Mouse (Mus musculus) macrophage (primary cell): Measurements from ENCODE around the gene Nmt2. TPM values are rescaled to one million over a fixed set of nuclear protein-coding genes. Genes with fewer than 3 reads are reported as not detected.

Experiments used
- H3K27ac ChIP-seq: fragments of 350-480 bp; formaldehyde crosslinking; 2 replicates; pipeline ENCODE4 v1.9.0; 2021
- H3K36me3 ChIP-seq: fragments of 350-480 bp; formaldehyde crosslinking; 2 replicates; pipeline ENCODE4 v1.9.0; 2021; ENCODE audit errors: inconsistent target
- H3K4me3 ChIP-seq: fragments of 350-480 bp; formaldehyde crosslinking; 2 replicates; pipeline ENCODE4 v1.9.0; 2021; ENCODE audit errors: inconsistent target
- H3K79me2 ChIP-seq: fragments of 350-480 bp; formaldehyde crosslinking; 2 replicates; pipeline ENCODE4 v1.9.0; 2021; ENCODE audit errors: inconsistent target
- WGBS: methylation state at CpG from one replicate; pipeline ENCODE4 v1.1.7; 2026; ENCODE audit warnings: inconsistent platforms; ENCODE audit not compliant: missing documents; 5-methylcytosine and 5-hydroxymethylcytosine counted together
- polyA plus RNA-seq: library from polyadenylated mRNA; stranded (reverse); fragments of 250-400 nt; gene quantifications from 3 replicates; pipeline ENCODE4 v1.2.4, GENCODE M21; 2018; ENCODE audit warnings: inconsistent platforms

The Nmt2 gene
- polyA plus RNA-seq, 1 experiment from 2014 or later: 13.5 TPM

DNA sequence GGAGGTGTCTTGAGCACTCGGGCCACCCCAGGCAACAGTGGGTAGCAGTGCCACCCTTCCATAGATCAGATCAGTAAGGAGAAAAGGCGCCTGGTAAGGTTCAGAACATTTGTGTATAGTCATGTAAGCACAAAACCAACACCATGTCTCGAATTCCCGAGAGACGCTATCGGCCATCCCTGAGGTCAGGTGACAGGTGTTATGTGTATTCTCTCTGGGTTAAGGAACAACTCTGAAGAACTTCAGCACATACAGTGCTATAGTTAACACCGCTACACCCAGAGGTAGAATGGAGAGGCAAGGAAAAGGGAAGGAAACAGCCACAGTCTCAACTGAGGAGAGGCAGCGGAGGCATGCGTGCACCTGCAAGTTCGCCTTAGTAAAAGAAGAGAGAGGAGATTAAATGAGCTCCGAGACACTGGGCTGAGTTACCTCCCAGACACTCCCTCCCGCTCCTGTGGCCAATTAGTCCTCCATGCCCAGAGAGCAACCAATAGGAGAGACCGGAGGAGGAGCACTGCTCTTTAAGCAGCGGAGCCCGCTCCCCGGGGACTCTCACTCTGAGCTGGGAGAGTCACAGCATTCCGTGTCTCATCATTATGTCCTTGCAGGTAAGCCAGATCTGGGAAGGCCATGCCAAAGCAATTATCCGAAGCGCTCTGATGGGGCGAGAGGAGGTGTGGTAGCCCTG is 51.7 kb downstream of the Nmt2 start, which contains the start of gene Acbd7:
Acbd7 (plus strand) TSS at position 558 of the 691 bp plus-strand sequence.
- 3% methylated on average over 20 of the region's 20 CpGs for WGBS
- Histone ChIP-seq H3K27ac (no peak within 1 kb of the TSS), H3K4me3 (peak within 1 kb of the TSS; percentile 14; the same call in 1 of the 2 replicates), H3K79me2 (peaks cover 12% of the 10 kb centered on the region; the same call in 1 of the 2 replicates), H3K36me3 (no peaks in the 10 kb centered on the region)

DNA sequence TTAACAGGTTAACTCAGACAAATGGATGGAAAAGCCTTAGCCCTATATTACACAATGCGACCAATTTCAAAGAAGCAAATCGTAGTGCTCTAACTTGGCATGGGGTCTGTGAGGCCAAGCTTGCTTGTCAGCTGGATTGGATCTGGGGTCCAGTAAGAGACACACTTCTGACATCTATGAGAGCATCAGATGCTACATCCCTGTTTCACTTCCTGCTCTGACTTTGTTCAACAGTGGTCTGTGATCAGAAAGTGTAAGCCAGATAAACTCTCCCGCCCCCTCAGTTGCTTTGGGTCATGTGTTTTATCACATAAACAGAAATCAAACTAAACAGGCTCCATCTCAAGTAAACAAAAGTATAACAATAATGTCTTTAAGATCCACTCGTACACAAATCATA is 64.4 kb downstream of the Nmt2 start:
- 82% methylated on average over 4 of the region's 4 CpGs for WGBS
- Histone ChIP-seq H3K4me3 (no peak overlapping the region), H3K36me3 (no peaks in the 10 kb centered on the region), H3K79me2 (no peaks in the 10 kb centered on the region), H3K27ac (no peak overlapping the region)

DNA sequence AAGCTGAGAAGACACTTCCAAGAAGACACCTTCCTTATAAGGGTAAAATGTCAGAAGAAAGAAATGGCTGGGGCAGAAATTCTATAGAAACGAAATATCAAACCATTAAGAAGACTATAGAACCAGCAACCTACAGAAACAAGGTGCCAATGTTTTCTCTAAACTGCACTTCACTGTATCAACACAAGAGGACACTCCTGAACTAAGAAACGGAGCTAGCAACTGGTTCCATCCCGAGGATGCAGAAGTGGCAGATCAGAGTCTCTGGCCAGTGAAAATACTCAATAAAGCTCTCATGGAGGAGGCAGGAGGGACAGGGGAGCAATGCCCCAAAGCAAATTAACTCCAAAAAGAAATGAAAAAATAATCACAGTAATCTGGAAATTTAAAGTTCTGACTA is 64.9 kb downstream of the Nmt2 start:
- WGBS: 10% methylated on average over 3 of the region's 3 CpGs
- H3K4me3 ChIP-seq: no peak overlapping the region
- no peaks in the 10 kb centered on the region for H3K36me3 ChIP-seq
- H3K27ac ChIP-seq: no peak overlapping the region
- H3K79me2 ChIP-seq: no peaks in the 10 kb centered on the region

DNA sequence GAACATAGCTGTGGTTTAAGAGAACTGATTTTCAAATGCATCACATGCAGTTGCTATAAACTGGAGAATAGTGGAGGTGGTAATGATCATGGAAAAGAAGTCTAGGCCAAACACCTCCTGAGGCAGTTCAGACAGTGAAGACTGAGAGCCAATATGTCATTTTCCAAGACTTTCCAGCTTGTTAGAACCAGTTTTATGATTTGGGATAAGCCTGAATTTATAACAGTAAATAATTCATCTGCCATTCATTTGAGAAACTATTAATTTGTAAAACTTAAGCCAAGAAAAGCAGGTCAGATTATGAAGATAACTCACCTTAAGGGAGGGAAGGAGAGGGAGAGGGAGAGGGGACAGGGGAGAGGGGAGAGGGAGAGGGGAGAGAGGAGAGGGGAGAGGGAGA is 69.1 kb downstream of the Nmt2 start:
- Histone ChIP-seq H3K27ac (no peak overlapping the region), H3K79me2 (no peaks in the 10 kb centered on the region), H3K4me3 (no peak overlapping the region), H3K36me3 (no peaks in the 10 kb centered on the region)

DNA sequence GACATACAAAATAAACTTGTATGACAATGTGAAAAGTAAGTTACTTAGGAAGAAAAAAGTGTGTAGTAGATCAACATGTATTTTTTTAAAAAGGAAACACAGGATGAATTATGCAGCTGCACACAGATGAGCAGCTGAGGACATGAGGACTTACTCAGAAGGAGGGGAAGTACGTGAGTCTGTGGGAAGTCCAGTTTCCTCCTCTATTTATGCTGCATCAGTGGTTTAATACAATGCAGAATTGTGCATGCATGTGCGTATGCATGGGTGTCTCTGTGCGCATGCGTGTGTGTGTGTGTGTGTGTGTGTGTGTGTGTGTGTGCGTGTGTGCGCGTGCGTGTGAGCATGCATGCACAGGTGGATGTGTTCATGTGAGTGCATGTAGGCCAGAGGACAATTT is 71.8 kb downstream of the Nmt2 start:
- WGBS: 68% methylated on average over 8 of the region's 8 CpGs
- no peaks in the 10 kb centered on the region for H3K79me2 ChIP-seq

DNA sequence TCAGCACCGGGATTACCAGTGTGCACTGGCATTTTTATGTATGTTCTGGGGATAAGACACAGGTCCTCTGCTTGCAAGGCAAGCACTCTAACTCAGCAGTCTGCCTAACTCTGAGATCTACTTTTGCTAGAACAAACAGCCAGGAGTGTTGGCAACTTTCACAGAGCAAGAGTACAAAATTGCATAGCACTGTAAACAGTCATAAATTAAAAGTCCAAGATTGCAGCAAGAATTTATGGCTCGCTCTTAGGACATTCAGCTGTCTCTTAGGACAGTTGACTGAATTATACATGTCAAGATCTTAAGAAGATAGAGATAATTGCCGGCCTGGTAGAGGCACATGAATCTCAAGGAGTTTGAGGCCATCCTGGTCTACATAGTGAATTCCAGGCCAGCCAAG is 72.3 kb downstream of the Nmt2 start:
- no peak overlapping the region for H3K4me3 ChIP-seq
- peak overlapping the region; percentile 27; the same call in 1 of the 2 replicates for H3K27ac ChIP-seq
- WGBS: 87% methylated on average over 3 of the region's 3 CpGs
- H3K79me2 ChIP-seq: no peaks in the 10 kb centered on the region
- H3K36me3 ChIP-seq: no peaks in the 10 kb centered on the region

More for the DNA sequence above, 71.8 kb downstream of the Nmt2 start:
- Histone ChIP-seq H3K27ac (peak overlapping the region; percentile 27; the same call in 1 of the 2 replicates), H3K36me3 (no peaks in the 10 kb centered on the region), H3K4me3 (no peak overlapping the region)

DNA sequence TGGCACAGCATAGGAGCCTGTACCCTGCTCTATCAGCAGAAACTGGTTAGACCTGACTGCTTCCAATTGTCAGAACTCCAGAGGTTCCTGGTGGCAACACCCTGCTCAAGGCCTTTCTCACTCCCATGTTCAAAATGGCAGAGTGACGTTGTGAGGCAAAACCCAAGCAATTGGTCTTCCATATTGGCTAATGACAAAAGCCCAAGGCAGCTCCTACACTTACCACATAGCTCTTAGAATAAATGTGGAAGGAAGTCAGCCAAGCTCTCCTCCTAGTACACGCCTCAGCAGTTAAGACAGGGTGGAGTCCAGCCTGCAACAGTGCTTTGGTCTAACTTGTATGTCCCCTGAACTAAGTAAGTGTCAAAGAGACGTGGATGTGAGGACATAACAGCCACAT is 73.9 kb downstream of the Nmt2 start:
- 73% methylated on average over 3 of the region's 3 CpGs for WGBS
- H3K79me2 ChIP-seq: no peaks in the 10 kb centered on the region
- H3K4me3 ChIP-seq: no peak overlapping the region
- H3K36me3 ChIP-seq: no peaks in the 10 kb centered on the region
- H3K27ac ChIP-seq: no peak overlapping the region

DNA sequence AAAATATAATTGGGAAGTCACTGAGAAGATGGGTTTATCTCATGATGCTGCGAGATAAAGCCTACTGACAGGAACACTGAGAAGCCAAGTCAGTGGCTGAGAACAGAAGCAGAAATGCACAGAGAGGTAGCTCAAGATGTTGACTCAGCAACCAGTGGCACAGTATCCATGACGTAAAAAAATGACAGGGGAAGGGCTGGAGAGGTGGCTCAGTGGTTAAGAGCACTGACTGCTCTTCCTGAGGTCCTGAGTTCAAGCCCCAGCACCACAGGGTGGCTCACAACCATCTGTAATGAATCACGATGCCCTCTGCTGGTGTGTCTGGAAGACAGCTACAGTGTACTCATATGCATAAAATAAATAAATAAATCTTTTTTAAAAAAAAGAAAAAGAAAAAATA is 77.1 kb downstream of the Nmt2 start:
- WGBS: 83% methylated on average over 3 of the region's 3 CpGs

DNA sequence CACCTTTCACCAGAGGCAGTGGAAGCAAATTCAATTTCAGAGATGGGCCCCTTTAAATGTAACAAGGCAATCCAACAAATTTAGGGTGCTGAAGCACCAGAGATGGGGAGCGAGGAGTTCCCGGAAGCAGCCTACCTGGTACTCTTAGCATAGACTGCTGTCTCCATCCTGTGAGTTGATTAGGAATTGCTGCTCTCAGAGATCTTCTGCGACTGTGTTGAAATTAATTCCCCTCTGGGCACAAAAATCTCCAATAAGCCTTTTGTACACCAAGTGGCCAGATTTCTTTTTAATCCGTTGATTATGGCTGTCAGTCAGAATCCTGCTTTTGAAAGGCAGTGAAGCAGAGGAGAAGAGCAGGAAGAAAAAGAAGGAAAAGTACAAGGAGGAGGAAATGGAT is 81.1 kb downstream of the Nmt2 start:
- Histone ChIP-seq H3K27ac (no peak overlapping the region), H3K4me3 (no peak overlapping the region), H3K36me3 (no peaks in the 10 kb centered on the region), H3K79me2 (no peaks in the 10 kb centered on the region)
- 85% methylated on average over 4 of the region's 4 CpGs for WGBS

More for the DNA sequence above, 77.1 kb downstream of the Nmt2 start:
- Histone ChIP-seq H3K27ac (no peak overlapping the region), H3K79me2 (no peaks in the 10 kb centered on the region), H3K4me3 (no peak overlapping the region), H3K36me3 (no peaks in the 10 kb centered on the region)

Other genes starting within 250 kb of the Nmt2 start
- 0.57 to 0.85 TPM (median 0.75 TPM) in 3 replicates for gene Fam171a1, start 170.0 kb upstream of the Nmt2 start, polyA plus RNA-seq
- 6.6 to 12.1 TPM (median 10.8 TPM) in 3 replicates for gene Rpp38, start 48.4 kb downstream of the Nmt2 start, polyA plus RNA-seq
- not detected in 3 replicates for gene Acbd7, start 52.0 kb downstream of the Nmt2 start, polyA plus RNA-seq
- gene Olah, start 113.0 kb downstream of the Nmt2 start, polyA plus RNA-seq: not detected in 3 replicates
- 1.7 to 2.3 TPM in 2 of 3 replicates, not detected in the other for gene Meig1, start 138.4 kb downstream of the Nmt2 start, polyA plus RNA-seq
- 17.9 to 52.7 TPM (median 38.0 TPM) in 3 replicates for gene Dclre1c, start 139.9 kb downstream of the Nmt2 start, polyA plus RNA-seq
- gene Suv39h2, start 190.8 kb downstream of the Nmt2 start, polyA plus RNA-seq: 0.42 to 2.5 TPM (median 1.1 TPM) in 3 replicates
- 1.7 to 2.7 TPM (median 1.9 TPM) in 3 replicates for gene Gm45902, start 228.6 kb downstream of the Nmt2 start, polyA plus RNA-seq
- 31.7 to 48.6 TPM (median 31.8 TPM) in 3 replicates for gene Hspa14, start 228.6 kb downstream of the Nmt2 start, polyA plus RNA-seq
- gene Cdnf, start 228.8 kb downstream of the Nmt2 start, polyA plus RNA-seq: 0.56 to 1.2 TPM (median 0.57 TPM) in 3 replicates